Mouse (Mus musculus): ENCODE results near the gene Gm28048. TPM values are rescaled to one million over a fixed set of nuclear protein-coding genes. Genes with fewer than 3 reads are reported as not detected.

The Gm28048 gene
- polyA plus RNA-seq, 1 experiment from 2014 or later: 6.9 TPM

GRCm38 (mm10) chr11:22813427-22813826 is 168.5 kb downstream of the Gm28048 start:
- Histone ChIP-seq H3K4me2 (no peak overlapping the region), H3K36me3 (no peaks in the 10 kb centered on the region), H3K4me3 (no peak overlapping the region), H3K27me3 (no peaks in the 10 kb centered on the region), H3K27ac (peak overlapping the region; percentile 44; the same call in 1 of the 2 replicates), H3K9ac (no peak overlapping the region), H3K4me1 (replicated peaks) (peaks cover 10% of the 10 kb centered on the region), H3K9me3 (replicated peaks) (no peaks in the 10 kb centered on the region)
- WGBS: 47% methylated on average over 3 of the region's 3 CpGs
- no peak for ATAC-seq (replicated peaks; ENCODE audit: insufficient number of reproducible peaks, insufficient read depth, low FRiP score, low read depth)

GRCm38 (mm10) chr11:22811413-22811812 is 170.5 kb downstream of the Gm28048 start:
- no peak overlapping the region for H3K4me3 ChIP-seq
- peaks cover 10% of the 10 kb centered on the region for H3K4me1 ChIP-seq (replicated peaks)
- H3K4me2 ChIP-seq: no peak overlapping the region
- H3K27me3 ChIP-seq: no peaks in the 10 kb centered on the region
- ATAC-seq (replicated peaks; ENCODE audit: insufficient number of reproducible peaks, insufficient read depth, low FRiP score, low read depth): no peak
- no peaks in the 10 kb centered on the region for H3K36me3 ChIP-seq
- H3K9me3 ChIP-seq (replicated peaks): no peaks in the 10 kb centered on the region
- WGBS: 82% methylated on average over 3 of the region's 3 CpGs
- no peak overlapping the region for H3K9ac ChIP-seq
- no peak overlapping the region for H3K27ac ChIP-seq

GRCm38 (mm10) chr11:22809465-22810096 is 172.3 kb downstream of the Gm28048 start:
- Histone ChIP-seq H3K4me1 (replicated peaks) (peaks cover 10% of the 10 kb centered on the region), H3K27ac (no peak overlapping the region), H3K9me3 (replicated peaks) (no peaks in the 10 kb centered on the region), H3K4me3 (no peak overlapping the region), H3K27me3 (no peaks in the 10 kb centered on the region), H3K4me2 (no peak overlapping the region), H3K9ac (no peak overlapping the region), H3K36me3 (no peaks in the 10 kb centered on the region)
- WGBS: 37% methylated on average over 7 of the region's 7 CpGs
- ATAC-seq (replicated peaks; ENCODE audit: insufficient number of reproducible peaks, insufficient read depth, low FRiP score, low read depth): no peak

- no peak for ATAC-seq (replicated peaks; ENCODE audit: insufficient number of reproducible peaks, insufficient read depth, low FRiP score, low read depth)
- no peak overlapping the region for H3K4me3 ChIP-seq
- H3K9me3 ChIP-seq (replicated peaks): no peaks in the 10 kb centered on the region
- no peaks in the 10 kb centered on the region for H3K27me3 ChIP-seq
- no peak overlapping the region for H3K4me2 ChIP-seq
- no peak overlapping the region for H3K9ac ChIP-seq
- no peak overlapping the region for H3K27ac ChIP-seq
- H3K36me3 ChIP-seq: no peaks in the 10 kb centered on the region
- H3K4me1 ChIP-seq (replicated peaks): peaks cover 5% of the 10 kb centered on the region
Measured at GRCm38 (mm10) chr11:22808040-22808439, 173.8 kb downstream of the Gm28048 start.

GRCm38 (mm10) chr11:22805171-22805570 is 176.7 kb downstream of the Gm28048 start:
- Histone ChIP-seq H3K9me3 (replicated peaks) (no peaks in the 10 kb centered on the region), H3K27me3 (no peaks in the 10 kb centered on the region), H3K27ac (no peak overlapping the region), H3K4me2 (no peak overlapping the region), H3K36me3 (no peaks in the 10 kb centered on the region), H3K4me1 (replicated peaks) (peaks cover 12% of the 10 kb centered on the region), H3K9ac (no peak overlapping the region), H3K4me3 (no peak overlapping the region)
- no peak for ATAC-seq (replicated peaks; ENCODE audit: insufficient number of reproducible peaks, insufficient read depth, low FRiP score, low read depth)
- 91% methylated on average over 1 of the region's 1 CpGs for WGBS

GRCm38 (mm10) chr11:22799987-22800424 is 181.9 kb downstream of the Gm28048 start:
- Histone ChIP-seq H3K4me2 (peak overlapping the region; percentile 51), H3K27ac (peak overlapping the region; percentile 5), H3K36me3 (no peaks in the 10 kb centered on the region), H3K4me3 (no peak overlapping the region), H3K9ac (no peak overlapping the region), H3K4me1 (replicated peaks) (peaks cover 18% of the 10 kb centered on the region), H3K27me3 (no peaks in the 10 kb centered on the region), H3K9me3 (replicated peaks) (no peaks in the 10 kb centered on the region)
- 18% methylated on average over 9 of the region's 9 CpGs for WGBS
- ATAC-seq (replicated peaks; ENCODE audit: insufficient number of reproducible peaks, insufficient read depth, low FRiP score, low read depth): peak; percentile 61

GRCm38 (mm10) chr11:22798916-22799315 is 183.0 kb downstream of the Gm28048 start:
- 70% methylated on average over 5 of the region's 5 CpGs for WGBS
- Histone ChIP-seq H3K9ac (no peak overlapping the region), H3K27me3 (no peaks in the 10 kb centered on the region), H3K4me2 (no peak overlapping the region), H3K27ac (no peak overlapping the region), H3K4me1 (replicated peaks) (peaks cover 18% of the 10 kb centered on the region), H3K36me3 (no peaks in the 10 kb centered on the region), H3K4me3 (no peak overlapping the region), H3K9me3 (replicated peaks) (no peaks in the 10 kb centered on the region)
- ATAC-seq (replicated peaks; ENCODE audit: insufficient number of reproducible peaks, insufficient read depth, low FRiP score, low read depth): no peak

GRCm38 (mm10) chr11:22794734-22795133 is 187.2 kb downstream of the Gm28048 start:
- peaks cover 7% of the 10 kb centered on the region for H3K4me1 ChIP-seq (replicated peaks)
- no peaks in the 10 kb centered on the region for H3K36me3 ChIP-seq
- no peak for ATAC-seq (replicated peaks; ENCODE audit: insufficient number of reproducible peaks, insufficient read depth, low FRiP score, low read depth)
- no peaks in the 10 kb centered on the region for H3K9me3 ChIP-seq (replicated peaks)
- no peak overlapping the region for H3K4me2 ChIP-seq
- no peaks in the 10 kb centered on the region for H3K27me3 ChIP-seq
- no peak overlapping the region for H3K27ac ChIP-seq
- 85% methylated on average over 1 of the region's 1 CpGs for WGBS
- no peak overlapping the region for H3K9ac ChIP-seq
- H3K4me3 ChIP-seq: no peak overlapping the region

GRCm38 (mm10) chr11:22793881-22794203 is 188.0 kb downstream of the Gm28048 start:
- H3K4me3 ChIP-seq: no peak overlapping the region
- WGBS: 69% methylated on average over 1 of the region's 1 CpGs
- H3K9ac ChIP-seq: no peak overlapping the region
- H3K4me2 ChIP-seq: no peak overlapping the region
- no peaks in the 10 kb centered on the region for H3K27me3 ChIP-seq
- peaks cover 3% of the 10 kb centered on the region; the same call in 1 of the 2 replicates for H3K4me1 ChIP-seq (replicated peaks)
- ATAC-seq (replicated peaks; ENCODE audit: insufficient number of reproducible peaks, insufficient read depth, low FRiP score, low read depth): no peak
- no peaks in the 10 kb centered on the region for H3K36me3 ChIP-seq
- no peaks in the 10 kb centered on the region for H3K9me3 ChIP-seq (replicated peaks)
- H3K27ac ChIP-seq: no peak overlapping the region

GRCm38 (mm10) chr11:22793176-22793880 is 188.6 kb downstream of the Gm28048 start:
- Histone ChIP-seq H3K4me1 (replicated peaks) (peaks cover 3% of the 10 kb centered on the region; the same call in 1 of the 2 replicates), H3K27ac (no peak overlapping the region), H3K4me3 (no peak overlapping the region), H3K9me3 (replicated peaks) (no peaks in the 10 kb centered on the region), H3K27me3 (no peaks in the 10 kb centered on the region), H3K36me3 (no peaks in the 10 kb centered on the region), H3K4me2 (no peak overlapping the region), H3K9ac (no peak overlapping the region)
- ATAC-seq (replicated peaks; ENCODE audit: insufficient number of reproducible peaks, insufficient read depth, low FRiP score, low read depth): no peak
- 81% methylated on average over 3 of the region's 3 CpGs for WGBS

- H3K36me3 ChIP-seq: no peaks in the 10 kb centered on the region
- H3K9ac ChIP-seq: no peak overlapping the region
- no peaks in the 10 kb centered on the region for H3K9me3 ChIP-seq (replicated peaks)
- H3K27me3 ChIP-seq: no peaks in the 10 kb centered on the region
- no peak for ATAC-seq (replicated peaks; ENCODE audit: insufficient number of reproducible peaks, insufficient read depth, low FRiP score, low read depth)
- no peak overlapping the region for H3K4me3 ChIP-seq
- H3K27ac ChIP-seq: no peak overlapping the region
- H3K4me2 ChIP-seq: no peak overlapping the region
- 87% methylated on average over 1 of the region's 1 CpGs for WGBS
- peaks cover 3% of the 10 kb centered on the region; the same call in 1 of the 2 replicates for H3K4me1 ChIP-seq (replicated peaks)
Measured at GRCm38 (mm10) chr11:22792149-22792548, 189.7 kb downstream of the Gm28048 start.

- no peak overlapping the region for H3K4me3 ChIP-seq
- H3K36me3 ChIP-seq: no peaks in the 10 kb centered on the region
- H3K27ac ChIP-seq: no peak overlapping the region
- no peak for ATAC-seq (replicated peaks; ENCODE audit: insufficient number of reproducible peaks, insufficient read depth, low FRiP score, low read depth)
- no peak overlapping the region for H3K9ac ChIP-seq
- peaks cover 3% of the 10 kb centered on the region; the same call in 1 of the 2 replicates for H3K4me1 ChIP-seq (replicated peaks)
- WGBS: 85% methylated on average over 5 of the region's 5 CpGs
- no peaks in the 10 kb centered on the region for H3K27me3 ChIP-seq
- H3K4me2 ChIP-seq: no peak overlapping the region
- no peaks in the 10 kb centered on the region for H3K9me3 ChIP-seq (replicated peaks)
Measured at GRCm38 (mm10) chr11:22791726-22792125, 190.2 kb downstream of the Gm28048 start.

Data from heart, embryonic 15.5 days (tissue).